Mouse (Mus musculus): ENCODE results near the gene Slc1a2. TPM values are rescaled to one million over a fixed set of nuclear protein-coding genes. Genes with fewer than 3 reads are reported as not detected.

Slc1a2 gene
- total and polyA plus RNA-seq, 3 experiments = 0.12 to 0.50 (median 0.29) TPM

GRCm38 (mm10) chr2:102820225-102820711, 161.8 kb downstream of the Slc1a2 start:
- WGBS = 75% methylated on average over 5 of the region's 5 CpGs
- DNase-seq = peak in 1 of 2 experiments; percentile 8
- Histone ChIP-seq H3K4me3 (no peak overlapping the region), H3K27me3 (ENCODE audit: control insufficient read depth, insufficient read depth, low read length) (no peaks in the 10 kb centered on the region), H3K79me2 (replicated peaks; ENCODE audit: control insufficient read depth, insufficient read depth, low read length) (no peaks in the 10 kb centered on the region), H3K9ac (ENCODE audit: low read depth, low read length) (no peak overlapping the region), H3K36me3 (ENCODE audit: control insufficient read depth, insufficient read depth, low read length) (no peaks in the 10 kb centered on the region), H3K27ac (no peak overlapping the region), H3K4me1 (ENCODE audit: control insufficient read depth, insufficient read depth, low read length) (no peaks in the 10 kb centered on the region)
- intact Hi-C loops (cut with DNase I) = no loop called here
- TF ChIP-seq CTCF (IDR thresholded peaks at IDR 0.05) (no peak), POLR2A (IDR thresholded peaks at IDR 0.05; ENCODE audit: insufficient read depth, low read depth, low read length) (no peak), EP300 (IDR thresholded peaks at IDR 0.05; ENCODE audit: insufficient read depth, low read depth, low read length) (no peak)

GRCm38 (mm10) chr2:102820790-102821189, 162.3 kb downstream of the Slc1a2 start:
- no peak overlapping the region for H3K27ac ChIP-seq
- no peak overlapping the region for H3K4me3 ChIP-seq
- H3K27me3 ChIP-seq (ENCODE audit: control insufficient read depth, insufficient read depth, low read length) = no peaks in the 10 kb centered on the region
- intact Hi-C loops (cut with DNase I) = no loop called here
- no peaks in the 10 kb centered on the region for H3K79me2 ChIP-seq (replicated peaks; ENCODE audit: control insufficient read depth, insufficient read depth, low read length)
- no peaks in the 10 kb centered on the region for H3K36me3 ChIP-seq (ENCODE audit: control insufficient read depth, insufficient read depth, low read length)
- no peak for DNase-seq
- no peak overlapping the region for H3K9ac ChIP-seq (ENCODE audit: low read depth, low read length)
- 78% methylated on average over 8 of the region's 8 CpGs for WGBS
- no peaks in the 10 kb centered on the region for H3K4me1 ChIP-seq (ENCODE audit: control insufficient read depth, insufficient read depth, low read length)
- no peak for TF ChIP-seq CTCF (IDR thresholded peaks at IDR 0.05)
- TF ChIP-seq EP300 (IDR thresholded peaks at IDR 0.05; ENCODE audit: insufficient read depth, low read depth, low read length) = no peak
- no peak for TF ChIP-seq POLR2A (IDR thresholded peaks at IDR 0.05; ENCODE audit: insufficient read depth, low read depth, low read length)

DNA sequence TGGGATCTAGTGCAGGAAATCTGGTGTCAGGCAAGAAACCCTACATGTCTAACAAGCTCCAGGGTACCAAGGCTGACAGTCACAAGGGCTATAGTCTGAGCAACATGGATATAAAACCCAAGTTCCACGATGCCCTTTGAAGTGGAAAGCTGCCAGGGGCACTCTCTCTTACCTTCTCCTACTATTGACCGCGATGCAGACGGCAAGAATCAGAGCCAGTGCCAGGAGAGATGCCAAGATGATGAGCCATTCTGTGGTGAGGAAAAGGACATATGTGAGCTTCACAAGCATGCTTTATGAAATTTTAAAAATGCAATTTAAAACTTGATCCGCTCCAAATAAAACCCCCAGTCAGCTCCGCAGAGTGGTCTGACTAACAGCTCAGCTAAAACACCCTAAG, 163.6 kb downstream of the Slc1a2 start:
- no peak for TF ChIP-seq EP300 (IDR thresholded peaks at IDR 0.05; ENCODE audit: insufficient read depth, low read depth, low read length)
- no peak for TF ChIP-seq POLR2A (IDR thresholded peaks at IDR 0.05; ENCODE audit: insufficient read depth, low read depth, low read length)
- no peak for TF ChIP-seq CTCF (IDR thresholded peaks at IDR 0.05)
- Histone ChIP-seq H3K9ac (ENCODE audit: low read depth, low read length) (no peak overlapping the region), H3K4me1 (ENCODE audit: control insufficient read depth, insufficient read depth, low read length) (no peaks in the 10 kb centered on the region), H3K4me3 (no peak overlapping the region), H3K27ac (no peak overlapping the region), H3K79me2 (replicated peaks; ENCODE audit: control insufficient read depth, insufficient read depth, low read length) (no peaks in the 10 kb centered on the region), H3K36me3 (ENCODE audit: control insufficient read depth, insufficient read depth, low read length) (no peaks in the 10 kb centered on the region), H3K27me3 (ENCODE audit: control insufficient read depth, insufficient read depth, low read length) (no peaks in the 10 kb centered on the region)
- WGBS = 90% methylated on average over 6 of the region's 6 CpGs
- no peak for DNase-seq
- intact Hi-C loops (cut with DNase I) = no loop called here

GRCm38 (mm10) chr2:102825961-102826633, 167.6 kb downstream of the Slc1a2 start:
- H3K9ac ChIP-seq (ENCODE audit: low read depth, low read length) = no peak overlapping the region
- H3K27ac ChIP-seq = no peak overlapping the region
- H3K79me2 ChIP-seq (replicated peaks; ENCODE audit: control insufficient read depth, insufficient read depth, low read length) = no peaks in the 10 kb centered on the region
- no peaks in the 10 kb centered on the region for H3K36me3 ChIP-seq (ENCODE audit: control insufficient read depth, insufficient read depth, low read length)
- TF ChIP-seq EP300 (IDR thresholded peaks at IDR 0.05; ENCODE audit: insufficient read depth, low read depth, low read length) (no peak), POLR2A (IDR thresholded peaks at IDR 0.05; ENCODE audit: insufficient read depth, low read depth, low read length) (no peak), CTCF (IDR thresholded peaks at IDR 0.05) (no peak)
- intact Hi-C loops (cut with DNase I) = no loop called here
- H3K4me3 ChIP-seq = no peak overlapping the region
- 94% methylated on average over 9 of the region's 9 CpGs for WGBS
- no peaks in the 10 kb centered on the region for H3K27me3 ChIP-seq (ENCODE audit: control insufficient read depth, insufficient read depth, low read length)
- H3K4me1 ChIP-seq (ENCODE audit: control insufficient read depth, insufficient read depth, low read length) = no peaks in the 10 kb centered on the region
- no peak for DNase-seq

GRCm38 (mm10) chr2:102827841-102828240, 169.4 kb downstream of the Slc1a2 start:
- H3K27ac ChIP-seq = no peak overlapping the region
- no peaks in the 10 kb centered on the region for H3K4me1 ChIP-seq (ENCODE audit: control insufficient read depth, insufficient read depth, low read length)
- no peaks in the 10 kb centered on the region for H3K79me2 ChIP-seq (replicated peaks; ENCODE audit: control insufficient read depth, insufficient read depth, low read length)
- WGBS = 86% methylated on average over 1 of the region's 1 CpGs
- no peaks in the 10 kb centered on the region for H3K36me3 ChIP-seq (ENCODE audit: control insufficient read depth, insufficient read depth, low read length)
- TF ChIP-seq CTCF (IDR thresholded peaks at IDR 0.05) = no peak
- no peak for TF ChIP-seq EP300 (IDR thresholded peaks at IDR 0.05; ENCODE audit: insufficient read depth, low read depth, low read length)
- no peak for TF ChIP-seq POLR2A (IDR thresholded peaks at IDR 0.05; ENCODE audit: insufficient read depth, low read depth, low read length)
- no peak for DNase-seq
- no peaks in the 10 kb centered on the region for H3K27me3 ChIP-seq (ENCODE audit: control insufficient read depth, insufficient read depth, low read length)
- intact Hi-C loops (cut with DNase I) = no loop called here
- no peak overlapping the region for H3K9ac ChIP-seq (ENCODE audit: low read depth, low read length)
- no peak overlapping the region for H3K4me3 ChIP-seq

- TF ChIP-seq EP300 (IDR thresholded peaks at IDR 0.05; ENCODE audit: insufficient read depth, low read depth, low read length) = no peak
- TF ChIP-seq CTCF (IDR thresholded peaks at IDR 0.05) = no peak
- no peak for TF ChIP-seq POLR2A (IDR thresholded peaks at IDR 0.05; ENCODE audit: insufficient read depth, low read depth, low read length)
- intact Hi-C loops (cut with DNase I) = no loop called here
- no peak overlapping the region for H3K4me3 ChIP-seq
- H3K27me3 ChIP-seq (ENCODE audit: control insufficient read depth, insufficient read depth, low read length) = no peaks in the 10 kb centered on the region
- H3K36me3 ChIP-seq (ENCODE audit: control insufficient read depth, insufficient read depth, low read length) = no peaks in the 10 kb centered on the region
- H3K9ac ChIP-seq (ENCODE audit: low read depth, low read length) = no peak overlapping the region
- H3K79me2 ChIP-seq (replicated peaks; ENCODE audit: control insufficient read depth, insufficient read depth, low read length) = no peaks in the 10 kb centered on the region
- DNase-seq = no peak
- WGBS = 86% methylated on average over 7 of the region's 7 CpGs
- no peak overlapping the region for H3K27ac ChIP-seq
- H3K4me1 ChIP-seq (ENCODE audit: control insufficient read depth, insufficient read depth, low read length) = no peaks in the 10 kb centered on the region
These were observed 169.9 kb downstream of the Slc1a2 start for GRCm38 (mm10) chr2:102828381-102828780.

Measured in heart, adult 2 months (tissue).